In the genomic region with DNA sequence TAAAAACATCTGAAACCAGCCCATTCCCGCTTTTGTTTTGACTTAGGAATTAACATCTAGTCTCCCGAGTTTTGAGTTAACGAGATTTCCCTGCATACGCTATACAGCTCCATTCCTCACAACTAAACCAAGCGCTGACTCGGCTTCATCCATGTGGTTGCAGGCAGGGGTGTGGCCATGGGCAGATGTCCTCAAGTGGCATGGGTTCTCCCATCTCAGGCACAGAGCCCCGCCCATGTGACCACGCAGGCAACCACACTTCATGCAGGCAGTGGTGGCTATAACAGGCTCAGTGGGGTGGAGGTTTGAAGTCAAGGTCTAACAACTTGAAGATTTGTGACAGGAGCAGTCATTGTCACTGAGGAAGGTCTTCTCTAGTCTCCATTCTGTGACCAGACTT, we compare ENCODE assay signal across 10 mouse cellular contexts.
DNase-seq lines count a peak whose midpoint lies in the region; ATAC-seq and TF ChIP-seq lines count a peak whose summit lies in the region.
"Had no signal": no experiment of that assay in that cellular context is flagged by ENCODE, and none has a peak within 500 bp of the region (broad histone marks: within the 10 kb centered on the region; RNA-seq: fewer than 3 reads in every experiment).

No protein-coding gene starts in this region.

- no peak for ATAC-seq in kidney, embryonic 15.5 days (replicated peaks; ENCODE audit: low FRiP score)
- peak; percentile 61; the same call in 1 of the 2 replicates for ATAC-seq in stomach, postnatal 0 days (ENCODE audit: low FRiP score, low TSS enrichment)

- H3K4me1 ChIP-seq in kidney, embryonic 15.5 days, result peaks cover 17% of the 10 kb centered on the region
- no peaks in the 10 kb centered on the region for H3K4me1 ChIP-seq in thymus, adult 2 months (replicated peaks; ENCODE audit: control insufficient read depth, insufficient read depth, low read length)
- no peaks in the 10 kb centered on the region for H3K4me1 ChIP-seq in stomach, postnatal 0 days (replicated peaks; ENCODE audit: control insufficient read depth, insufficient read depth)

- no peaks in the 10 kb centered on the region for H3K36me3 ChIP-seq in kidney, embryonic 15.5 days
- H3K36me3 ChIP-seq in thymus, adult 2 months (ENCODE audit: control insufficient read depth, insufficient read depth, low read length), result no peaks in the 10 kb centered on the region
- no peaks in the 10 kb centered on the region for H3K36me3 ChIP-seq in stomach, postnatal 0 days (ENCODE audit: control insufficient read depth, insufficient read depth, low read length)
- H3K36me3 ChIP-seq: hindbrain, embryonic 13.5 days had no signal

- no peaks in the 10 kb centered on the region for H3K9me3 ChIP-seq in kidney, embryonic 15.5 days (replicated peaks)
- no peaks in the 10 kb centered on the region for H3K9me3 ChIP-seq in stomach, postnatal 0 days (ENCODE audit: control insufficient read depth, low read length)
- H3K9me3 ChIP-seq: hindbrain, embryonic 13.5 days had no signal

- no peak for TF ChIP-seq CTCF in thymus, adult 2 months (IDR thresholded peaks at IDR 0.05; ENCODE audit: borderline replicate concordance, control insufficient read depth, extremely low read depth, insufficient read depth, low read length, poor library complexity)
- TF ChIP-seq CTCF in stomach, postnatal 0 days (IDR thresholded peaks at IDR 0.05; ENCODE audit: low read depth), result no peak

- 39% methylated on average over 8 of the region's 8 CpGs for WGBS in kidney, embryonic 15.5 days
- WGBS in thymus, adult 2 months, result 13% methylated on average over 8 of the region's 8 CpGs
- WGBS in stomach, postnatal 0 days, result 41% methylated on average over 8 of the region's 8 CpGs

- H3K27me3 ChIP-seq in kidney, embryonic 15.5 days, result 0 out of 2 replicates have a peak, but pooled peaks cover 2% of the 10 kb centered on the region
- H3K27me3 ChIP-seq in thymus, adult 2 months (ENCODE audit: control insufficient read depth, insufficient read depth, low read length), result no peaks in the 10 kb centered on the region
- no peaks in the 10 kb centered on the region for H3K27me3 ChIP-seq in stomach, postnatal 0 days (ENCODE audit: control insufficient read depth, insufficient read depth, low read length)
- H3K27me3 ChIP-seq: hindbrain, embryonic 13.5 days had no signal

- peak overlapping the region; percentile 21; the same call in 1 of the 2 replicates for H3K4me2 ChIP-seq in kidney, embryonic 15.5 days
- H3K4me2 ChIP-seq in stomach, postnatal 0 days (replicated peaks; ENCODE audit: low read depth), result peak overlapping the region; percentile 3; the same call in 1 of the 2 replicates
- H3K4me2 ChIP-seq: hindbrain, embryonic 13.5 days had no signal

- peak; percentile 43 to 45 for DNase-seq in cerebellum, postnatal 10 days
- DNase-seq in cerebellum, adult 9-11 months, result no peak
- DNase-seq in kidney, adult 18-20 months, result no peak
- DNase-seq in thymus, adult 2 months, result peak; percentile 2
- no peak for DNase-seq in thymus, postnatal 25 days
- DNase-seq in stomach, postnatal 0 days (ENCODE audit: low spot score), result peak; percentile 18
- DNase-seq in left cerebral cortex, adult 18-20 months (ENCODE audit: low spot score in 2 of 2), result no peak
- DNase-seq: cerebellum, adult 11-12 months had no signal

- 0 out of 2 replicates have a peak overlapping the region, but pooled peaks have one; percentile 59 for H3K27ac ChIP-seq in kidney, embryonic 15.5 days
- no peak overlapping the region for H3K27ac ChIP-seq in thymus, adult 2 months (ENCODE audit: control insufficient read depth, insufficient read depth, low read length)
- no peak overlapping the region for H3K27ac ChIP-seq in stomach, postnatal 0 days (replicated peaks)
- H3K27ac ChIP-seq: hindbrain, embryonic 13.5 days had no signal

- no peak for TF ChIP-seq EP300 in stomach, postnatal 0 days (optimal IDR thresholded peaks at IDR 0.05)

- no peak overlapping the region for H3K9ac ChIP-seq in kidney, embryonic 15.5 days
- H3K9ac ChIP-seq in stomach, postnatal 0 days (ENCODE audit: low read length), result no peak overlapping the region
- H3K9ac ChIP-seq: hindbrain, embryonic 13.5 days had no signal

- no peak for TF ChIP-seq POLR2A in thymus, adult 2 months (IDR thresholded peaks at IDR 0.05; ENCODE audit: control insufficient read depth, extremely low read depth, insufficient read depth, low read length, poor library complexity)

- no peak overlapping the region for H3K4me3 ChIP-seq in kidney, embryonic 15.5 days (replicated peaks)
- H3K4me3 ChIP-seq in thymus, adult 2 months (ENCODE audit: control insufficient read depth, insufficient read depth, low read length), result no peak overlapping the region
- H3K4me3 ChIP-seq in stomach, postnatal 0 days (ENCODE audit: low read depth, low read length), result no peak overlapping the region
- H3K4me3 ChIP-seq: hindbrain, embryonic 13.5 days had no signal

Comparison
In these comparisons a context has a peak if more than half of its experiments do, and no peak if none do; other contexts are left out.
1. DNase-seq: peak in cerebellum, postnatal 10 days (2 of 2), thymus, adult 2 months (single experiment) and stomach, postnatal 0 days (single experiment); none in cerebellum, adult 9-11 months (single experiment), kidney, adult 18-20 months (single experiment), thymus, postnatal 25 days (single experiment) and left cerebral cortex, adult 18-20 months (0 of 2).